Mouse (Mus musculus) embryonic facial prominence, embryonic 14.5 days (tissue): ENCODE measurements around the gene Gm10181. TPM values are rescaled to one million over a fixed set of nuclear protein-coding genes. Genes with fewer than 3 reads are reported as not detected.
A peak's percentile ranks its signal among the peaks of the same experiment; 100 is the strongest.

Experiments used
- ATAC-seq: fragments of 200-750 bp; cut with Nextera tagmentation; 2 replicates; pipeline ENCODE4 v1.8.0; 2017; ENCODE audit warnings: low read depth, moderate number of reproducible peaks, moderate TSS enrichment
- DNase-seq: peaks from one replicate; pipeline ENCODE4 v3.0.0-alpha.2; 2015; ENCODE audit warnings: low spot score
- H3K27ac ChIP-seq: fragments of 300-500 bp; sonication (generic); replicated peaks from 2 replicates; pipeline ENCODE4 v1.5.1; 2014; ENCODE audit warnings: low read depth, mild to moderate bottlenecking, low read length, moderate library complexity
- H3K27me3 ChIP-seq: fragments of 300-500 bp; sonication (generic); replicated peaks from 2 replicates; pipeline ENCODE4 v1.6.1; 2014; ENCODE audit warnings: low read length; ENCODE audit not compliant: control insufficient read depth, insufficient read depth
- H3K36me3 ChIP-seq: fragments of 300-500 bp; sonication (generic); 2 replicates; pipeline ENCODE4 v1.6.1; 2014; ENCODE audit warnings: low read length, mixed read lengths; ENCODE audit not compliant: control insufficient read depth, insufficient read depth
- H3K4me1 ChIP-seq: fragments of 300-500 bp; sonication (generic); 2 replicates; pipeline ENCODE4 v1.6.1; 2014; ENCODE audit warnings: antibody characterized with exemption, low read length; ENCODE audit not compliant: control insufficient read depth, insufficient read depth
- H3K4me2 ChIP-seq: fragments of 300-500 bp; sonication (generic); 2 replicates; pipeline ENCODE4 v1.6.1; 2014; ENCODE audit warnings: low read depth, mild to moderate bottlenecking, low read length, moderate library complexity, mixed read lengths
- H3K4me3 ChIP-seq: fragments of 300-500 bp; sonication (generic); 2 replicates; pipeline ENCODE4 v1.5.1; 2014; ENCODE audit warnings: low read depth, mild to moderate bottlenecking, low read length
- H3K9ac ChIP-seq: fragments of 300-500 bp; sonication (generic); 2 replicates; pipeline ENCODE4 v1.6.1; 2014; ENCODE audit warnings: low read depth, mild to moderate bottlenecking, low read length, moderate library complexity, mixed read lengths
- H3K9me3 ChIP-seq: fragments of 300-500 bp; sonication (generic); 2 replicates; pipeline ENCODE4 v1.6.1; 2016; ENCODE audit warnings: low read length; ENCODE audit not compliant: control insufficient read depth
- WGBS: fragments of 180-500 bp; shearing (Covaris S2); extraction: QIAGEN DNeasy Blood & Tissue Kit; methylation state at CpG from one replicate; pipeline ENCODE4 v1.1.7; 2014; 5-methylcytosine and 5-hydroxymethylcytosine counted together
- polyA plus RNA-seq: library from polyadenylated mRNA; unstranded; fragments of >200 nt; fragmentation: Nextera tagmentation; extraction: Ambion mirVana; gene quantifications from 2 replicates; pipeline ENCODE4 v1.2.1, GENCODE M21; 2014

The Gm10181 gene
- polyA plus RNA-seq, result not detected in 2 replicates

GRCm38 (mm10) chr9:25089122-25089521 lies at the start of gene Gm10181:
Gene Gm10181, plus strand, starts transcription at chr9:25089422.
- WGBS, result 81% methylated on average over 2 of the region's 2 CpGs
- no peak for ATAC-seq
- no peaks in the 10 kb centered on the region for H3K4me1 ChIP-seq
- no peaks in the 10 kb centered on the region for H3K27me3 ChIP-seq
- no peak within 1 kb of the TSS for H3K4me2 ChIP-seq
- H3K9me3 ChIP-seq, result no peaks in the 10 kb centered on the region
- no peak within 1 kb of the TSS for H3K4me3 ChIP-seq
- no peak within 1 kb of the TSS for H3K27ac ChIP-seq
- H3K9ac ChIP-seq, result no peak within 1 kb of the TSS
- no peaks in the 10 kb centered on the region for H3K36me3 ChIP-seq
- DNase-seq, result no peak

GRCm38 (mm10) chr9:25041665-25042064 lies 47.6 kb upstream of the Gm10181 start:
- Histone ChIP-seq H3K27me3 (no peaks in the 10 kb centered on the region), H3K4me1 (no peaks in the 10 kb centered on the region), H3K9ac (no peak overlapping the region), H3K4me3 (no peak overlapping the region), H3K27ac (no peak overlapping the region), H3K36me3 (no peaks in the 10 kb centered on the region), H3K4me2 (no peak overlapping the region), H3K9me3 (no peaks in the 10 kb centered on the region)
- 27% methylated on average over 6 of the region's 6 CpGs for WGBS
- ATAC-seq (no peak), DNase-seq (peak; percentile 83)

- WGBS, result 66% methylated on average over 15 of the region's 15 CpGs
- Histone ChIP-seq H3K27ac (no peak overlapping the region), H3K4me1 (no peaks in the 10 kb centered on the region), H3K9me3 (no peaks in the 10 kb centered on the region), H3K4me3 (no peak overlapping the region), H3K36me3 (no peaks in the 10 kb centered on the region), H3K4me2 (no peak overlapping the region), H3K27me3 (no peaks in the 10 kb centered on the region), H3K9ac (no peak overlapping the region)
- DNase-seq, result no peak
- ATAC-seq, result no peak
Measured at GRCm38 (mm10) chr9:25042162-25043111, 46.8 kb upstream of the Gm10181 start.

GRCm38 (mm10) chr9:25044325-25044724 lies 44.9 kb upstream of the Gm10181 start:
- no peaks in the 10 kb centered on the region for H3K36me3 ChIP-seq
- peaks cover 3% of the 10 kb centered on the region; the same call in 1 of the 2 replicates for H3K4me1 ChIP-seq
- DNase-seq, result no peak
- WGBS, result 91% methylated on average over 3 of the region's 3 CpGs
- no peaks in the 10 kb centered on the region for H3K9me3 ChIP-seq
- H3K4me2 ChIP-seq, result no peak overlapping the region
- no peak overlapping the region for H3K27ac ChIP-seq
- no peak for ATAC-seq
- H3K27me3 ChIP-seq, result no peaks in the 10 kb centered on the region
- no peak overlapping the region for H3K4me3 ChIP-seq
- no peak overlapping the region for H3K9ac ChIP-seq

- Histone ChIP-seq H3K9me3 (no peaks in the 10 kb centered on the region), H3K4me1 (peaks cover 3% of the 10 kb centered on the region; the same call in 1 of the 2 replicates), H3K4me2 (no peak overlapping the region; the same call in 1 of the 2 replicates), H3K27ac (no peak overlapping the region), H3K4me3 (no peak overlapping the region), H3K27me3 (no peaks in the 10 kb centered on the region), H3K36me3 (no peaks in the 10 kb centered on the region), H3K9ac (no peak overlapping the region)
- DNase-seq (no peak), ATAC-seq (no peak)
- 35% methylated on average over 2 of the region's 2 CpGs for WGBS
Measured at GRCm38 (mm10) chr9:25048289-25048688, 40.9 kb upstream of the Gm10181 start.

GRCm38 (mm10) chr9:25048940-25049339 lies 40.3 kb upstream of the Gm10181 start:
- no peaks in the 10 kb centered on the region for H3K36me3 ChIP-seq
- H3K4me3 ChIP-seq, result no peak overlapping the region
- H3K27me3 ChIP-seq, result no peaks in the 10 kb centered on the region
- H3K4me1 ChIP-seq, result peaks cover 3% of the 10 kb centered on the region; the same call in 1 of the 2 replicates
- no peak for ATAC-seq
- H3K27ac ChIP-seq, result no peak overlapping the region
- no peak overlapping the region for H3K4me2 ChIP-seq
- DNase-seq, result no peak
- WGBS, result 70% methylated on average over 2 of the region's 2 CpGs
- no peak overlapping the region for H3K9ac ChIP-seq
- no peaks in the 10 kb centered on the region for H3K9me3 ChIP-seq

GRCm38 (mm10) chr9:25051901-25052300 lies 37.3 kb upstream of the Gm10181 start:
- DNase-seq, result no peak
- no peak overlapping the region for H3K4me3 ChIP-seq
- no peaks in the 10 kb centered on the region for H3K36me3 ChIP-seq
- peaks cover 3% of the 10 kb centered on the region; the same call in 1 of the 2 replicates for H3K4me1 ChIP-seq
- no peaks in the 10 kb centered on the region for H3K27me3 ChIP-seq
- H3K9me3 ChIP-seq, result no peaks in the 10 kb centered on the region
- no peak overlapping the region for H3K9ac ChIP-seq
- no peak for ATAC-seq
- H3K27ac ChIP-seq, result no peak overlapping the region
- no peak overlapping the region for H3K4me2 ChIP-seq
- 45% methylated on average over 4 of the region's 4 CpGs for WGBS

- no peaks in the 10 kb centered on the region for H3K36me3 ChIP-seq
- DNase-seq, result no peak
- H3K9me3 ChIP-seq, result no peaks in the 10 kb centered on the region
- no peak overlapping the region for H3K4me3 ChIP-seq
- H3K4me1 ChIP-seq, result no peaks in the 10 kb centered on the region
- no peak overlapping the region for H3K9ac ChIP-seq
- no peaks in the 10 kb centered on the region for H3K27me3 ChIP-seq
- no peak overlapping the region for H3K4me2 ChIP-seq
- no peak overlapping the region for H3K27ac ChIP-seq
- no peak for ATAC-seq
Measured at GRCm38 (mm10) chr9:25055650-25056376, 33.4 kb upstream of the Gm10181 start.
